Mouse (Mus musculus) embryonic fibroblast, embryonic 13.5 days (primary cell): ENCODE results near the gene Itga11.
A peak's percentile ranks its signal among the peaks of the same experiment; 100 is the strongest.

Experiments used
- CTCF ChIP-seq: IDR thresholded peaks from 2 replicates; pipeline ENCODE4 v1.5.1; 2011; ENCODE audit warnings: mild to moderate bottlenecking, control low read depth, low read length, moderate library complexity, borderline replicate concordance; ENCODE audit not compliant: insufficient read depth
- POLR2A ChIP-seq: IDR thresholded peaks from 2 replicates; pipeline ENCODE4 v1.6.1; 2011; ENCODE audit warnings: low read depth, mild to moderate bottlenecking, control low read depth, low read length, moderate library complexity

GRCm38 (mm10) chr9:62812216-62813049, 134.8 kb downstream of the Itga11 start:
- TF ChIP-seq CTCF (no peak), POLR2A (peak; percentile 33; the same call in 1 of the 2 replicates)
